Mouse (Mus musculus) embryonic fibroblast, embryonic 13.5 days (primary cell): ENCODE results near the gene Sbno2. TPM values are rescaled to one million over a fixed set of nuclear protein-coding genes. Genes with fewer than 3 reads are reported as not detected.

Source experiments
- H3K27ac ChIP-seq: 2 replicates; pipeline ENCODE4 v1.5.1; 2012; ENCODE audit warnings: low read length, control low read depth, inconsistent platforms; ENCODE audit not compliant: insufficient read depth
- H3K4me1 ChIP-seq: 2 replicates; pipeline ENCODE4 v1.6.1; 2011; ENCODE audit warnings: low read length; ENCODE audit not compliant: control insufficient read depth, insufficient read depth
- H3K4me3 ChIP-seq: 2 replicates; pipeline ENCODE4 v1.5.1; 2011; ENCODE audit warnings: mild to moderate bottlenecking, control low read depth, low read length; ENCODE audit not compliant: insufficient read depth
- CTCF ChIP-seq: IDR thresholded peaks from 2 replicates; pipeline ENCODE4 v1.5.1; 2011; ENCODE audit warnings: mild to moderate bottlenecking, control low read depth, low read length, moderate library complexity, borderline replicate concordance; ENCODE audit not compliant: insufficient read depth
- POLR2A ChIP-seq: IDR thresholded peaks from 2 replicates; pipeline ENCODE4 v1.6.1; 2011; ENCODE audit warnings: low read depth, mild to moderate bottlenecking, control low read depth, low read length, moderate library complexity
- polyA plus RNA-seq: library from polyadenylated mRNA; stranded (reverse); fragments of >200 nt; gene quantifications from 2 replicates; pipeline ENCODE4 v1.2.4, GENCODE M21; 2011; ENCODE audit warnings: low read depth; ENCODE audit not compliant: missing spikeins, insufficient read length

Gene Sbno2
- polyA plus RNA-seq, 1 experiment: 53.5 TPM

DNA sequence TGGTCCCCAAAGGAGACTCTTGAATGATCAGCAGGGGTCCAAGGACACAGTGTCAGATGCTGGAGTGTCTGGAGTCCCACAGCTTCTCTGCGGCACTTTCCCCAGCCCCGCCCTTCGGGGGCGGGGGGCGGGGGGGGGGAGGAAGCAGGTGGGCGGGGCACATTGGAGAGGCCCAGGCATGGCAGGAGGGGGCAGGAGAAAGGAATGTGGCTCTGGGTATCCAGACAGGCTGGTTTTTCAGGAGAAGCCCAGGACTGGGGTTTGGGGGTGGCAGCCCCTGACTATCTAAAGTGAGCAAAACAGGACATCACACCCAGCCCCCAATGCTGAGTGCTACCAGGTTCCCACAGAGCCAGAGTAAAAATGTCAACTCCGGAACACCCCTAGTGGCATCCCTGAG, 8.1 kb downstream of the Sbno2 start:
- H3K4me3 ChIP-seq: no peak overlapping the region

DNA sequence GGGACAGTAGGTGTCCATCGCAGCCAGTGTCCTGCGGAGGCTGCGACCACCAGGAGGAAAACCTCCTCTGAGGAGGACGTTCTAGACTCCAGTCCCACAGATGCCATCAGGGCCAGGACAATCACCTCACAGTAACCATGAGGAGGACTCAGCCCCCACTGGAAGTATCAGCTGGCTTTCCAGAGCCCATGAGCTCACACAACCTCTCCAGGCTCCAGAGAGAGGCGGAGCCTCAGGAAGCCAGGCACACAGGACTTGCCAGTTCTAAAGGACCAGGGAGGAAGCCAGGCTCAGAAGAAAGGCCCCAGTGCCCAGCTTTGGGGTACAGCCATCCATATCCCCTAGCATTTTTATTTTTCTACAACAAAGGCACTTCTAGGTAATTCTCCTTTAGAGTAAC, 9.8 kb downstream of the Sbno2 start:
- H3K27ac ChIP-seq: no peak overlapping the region
- no peak overlapping the region for H3K4me3 ChIP-seq

More for the DNA sequence above, 8.1 kb downstream of the Sbno2 start:
- Histone ChIP-seq H3K27ac (no peak overlapping the region), H3K4me1 (peaks cover 14% of the 10 kb centered on the region)
- TF ChIP-seq CTCF (no peak), POLR2A (no peak)

DNA sequence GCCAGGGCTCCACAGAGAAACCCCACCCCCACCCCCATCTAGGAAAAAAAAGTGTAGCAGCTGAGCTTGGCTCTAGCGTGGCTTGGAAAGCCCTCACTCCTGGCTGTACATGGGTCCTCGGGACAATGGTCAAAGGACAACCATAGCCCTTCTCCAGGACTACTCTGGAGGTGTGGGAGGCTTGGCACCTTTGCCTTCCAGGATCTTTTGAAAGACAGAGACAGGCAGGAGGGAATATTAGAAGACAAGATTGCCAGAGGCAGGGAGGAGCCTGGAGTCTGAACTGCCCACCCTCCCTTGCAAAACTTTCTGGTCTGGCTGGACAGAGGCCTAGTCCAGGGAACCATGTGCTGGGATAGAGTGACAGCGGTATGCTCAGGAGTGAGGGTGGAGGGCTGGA, 10.7 kb downstream of the Sbno2 start:
- H3K27ac ChIP-seq: no peak overlapping the region
- no peak for TF ChIP-seq CTCF
- no peak for TF ChIP-seq POLR2A
- H3K4me3 ChIP-seq: no peak overlapping the region
- peaks cover 14% of the 10 kb centered on the region for H3K4me1 ChIP-seq

More for the DNA sequence above, 9.8 kb downstream of the Sbno2 start:
- peaks cover 14% of the 10 kb centered on the region for H3K4me1 ChIP-seq
- TF ChIP-seq CTCF (no peak), POLR2A (no peak)

DNA sequence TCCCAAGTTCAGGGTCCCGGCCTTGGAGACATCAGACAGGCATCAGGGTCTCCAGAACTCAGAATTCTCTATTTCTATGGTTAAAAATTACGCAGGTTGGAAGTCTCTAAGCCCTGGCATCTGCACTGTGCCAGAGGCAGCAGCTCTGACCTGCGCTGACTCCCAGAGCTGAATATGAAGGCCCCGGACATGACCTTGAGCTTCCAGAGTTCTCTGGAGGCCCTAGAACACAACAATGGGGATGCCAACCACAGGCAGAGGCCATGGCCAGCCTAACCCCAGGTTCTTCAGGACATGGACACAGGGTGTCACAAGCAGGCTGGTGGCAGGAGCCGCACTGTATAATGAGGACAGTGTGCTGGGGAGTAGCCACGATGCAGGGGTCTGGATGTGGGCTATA, 11.3 kb downstream of the Sbno2 start:
- H3K4me1 ChIP-seq: peaks cover 9% of the 10 kb centered on the region
- H3K27ac ChIP-seq: no peak overlapping the region
- TF ChIP-seq CTCF (no peak), POLR2A (no peak)
- no peak overlapping the region for H3K4me3 ChIP-seq

DNA sequence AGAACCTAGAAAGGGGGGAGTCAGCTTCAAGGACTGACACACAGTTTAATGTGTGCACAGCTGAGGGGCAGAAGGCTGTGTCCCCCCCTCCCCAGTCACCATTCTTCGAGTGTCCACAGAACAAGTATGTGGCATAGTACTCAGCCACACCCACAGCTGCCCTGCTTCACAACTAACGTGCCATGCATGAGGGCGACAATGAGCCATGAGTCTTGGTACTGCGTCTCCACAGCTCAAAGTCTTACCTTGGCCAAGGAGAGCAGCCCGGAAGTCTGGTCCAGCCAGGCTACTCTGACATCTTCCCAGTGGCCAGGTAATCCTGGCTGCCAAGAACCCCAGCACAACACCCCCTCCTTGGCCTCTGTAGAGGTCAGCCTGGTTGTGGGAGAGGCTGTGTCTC, 12.7 kb downstream of the Sbno2 start:
- H3K27ac ChIP-seq: no peak overlapping the region
- TF ChIP-seq CTCF (no peak), POLR2A (no peak)
- peaks cover 5% of the 10 kb centered on the region; the same call in 1 of the 2 replicates for H3K4me1 ChIP-seq
- H3K4me3 ChIP-seq: no peak overlapping the region

DNA sequence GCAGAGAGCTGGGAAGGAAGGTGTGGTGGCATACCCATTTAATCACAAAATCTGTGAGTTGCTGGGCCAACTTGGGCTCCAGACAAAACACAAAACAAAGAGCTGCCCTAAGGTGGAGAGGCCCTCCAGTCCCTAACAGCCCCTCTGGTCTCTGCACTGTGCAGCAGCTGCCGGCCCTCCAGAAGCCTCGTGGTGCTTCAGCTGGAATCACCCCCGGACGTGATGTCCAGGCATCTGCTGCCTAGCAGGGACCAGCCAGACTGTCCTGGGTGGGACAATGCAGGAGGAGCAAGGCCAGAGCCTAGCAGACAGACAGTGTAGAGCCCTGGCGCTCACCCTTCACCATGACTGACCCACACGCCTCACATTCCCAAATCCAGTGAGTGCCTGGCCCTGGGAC, 13.8 kb downstream of the Sbno2 start:
- H3K27ac ChIP-seq: no peak overlapping the region
- TF ChIP-seq CTCF: no peak
- TF ChIP-seq POLR2A: no peak
- H3K4me3 ChIP-seq: no peak overlapping the region

DNA sequence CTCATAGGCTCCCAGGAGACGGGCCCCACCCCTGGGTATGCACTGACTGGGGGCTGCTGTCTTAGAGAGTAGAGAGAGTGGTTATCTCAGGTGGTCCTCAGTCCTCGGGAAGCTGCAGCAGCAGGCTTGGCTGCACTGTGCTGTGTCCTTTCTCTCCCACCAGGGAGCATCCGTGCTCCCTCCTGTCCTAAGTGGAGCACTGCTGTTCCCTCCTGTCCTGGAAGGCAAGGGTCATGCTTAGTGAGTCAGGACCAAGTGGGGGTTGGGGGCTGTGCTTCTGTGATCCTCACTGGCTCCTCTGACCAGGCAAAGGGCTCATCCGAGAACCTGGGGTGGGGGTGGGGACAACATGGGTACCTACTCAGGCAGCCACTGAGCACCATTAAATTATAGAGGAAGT, 16.2 kb downstream of the Sbno2 start:
- H3K27ac ChIP-seq: no peak overlapping the region
- H3K4me1 ChIP-seq: peaks cover 8% of the 10 kb centered on the region
- no peak overlapping the region for H3K4me3 ChIP-seq
- no peak for TF ChIP-seq CTCF
- TF ChIP-seq POLR2A: no peak

More for the DNA sequence above, 13.8 kb downstream of the Sbno2 start:
- peaks cover 3% of the 10 kb centered on the region; the same call in 1 of the 2 replicates for H3K4me1 ChIP-seq

DNA sequence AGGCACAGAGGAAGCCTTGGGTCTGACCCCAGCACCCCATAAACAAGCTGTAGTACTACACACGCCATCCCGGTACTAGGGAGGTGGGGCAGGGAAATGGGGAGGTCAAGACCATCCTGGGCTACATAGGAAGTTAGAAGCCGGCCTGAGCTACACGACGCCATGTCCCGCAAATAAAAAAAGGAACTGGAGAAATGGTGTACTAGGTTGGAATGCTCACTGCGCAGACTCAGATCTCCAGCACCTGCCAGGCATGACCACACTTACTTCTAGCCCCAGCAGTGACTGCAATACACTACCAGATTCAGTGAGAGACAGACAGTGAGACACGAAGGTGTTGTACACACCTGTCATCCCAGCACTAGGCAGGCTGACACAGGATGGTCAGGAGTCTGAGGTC, 17.9 kb downstream of the Sbno2 start:
- no peak overlapping the region for H3K4me3 ChIP-seq
- H3K27ac ChIP-seq: no peak overlapping the region
- TF ChIP-seq POLR2A (no peak), CTCF (no peak)
- peaks cover 9% of the 10 kb centered on the region for H3K4me1 ChIP-seq

DNA sequence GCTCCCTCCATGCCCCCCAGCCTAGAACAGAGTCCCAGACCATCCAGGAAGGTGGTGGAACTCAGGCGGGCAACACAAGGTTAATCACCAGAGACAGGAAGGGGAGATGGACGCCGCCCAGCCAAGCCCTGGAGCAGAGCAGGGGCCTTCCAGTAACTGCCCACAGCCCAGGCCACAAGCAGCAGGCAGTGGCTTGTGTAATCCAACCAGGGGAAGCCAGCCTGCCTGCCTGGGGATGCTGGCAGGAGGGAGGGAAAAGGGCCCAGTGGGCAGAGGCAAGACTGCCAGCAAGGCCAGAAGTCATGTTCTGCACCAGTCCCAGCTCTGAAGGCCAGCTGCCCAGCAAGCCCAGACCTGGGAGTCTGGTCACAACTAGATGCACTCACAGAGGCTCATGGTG, 18.5 kb downstream of the Sbno2 start:
- no peak overlapping the region for H3K27ac ChIP-seq
- no peak for TF ChIP-seq CTCF
- no peak for TF ChIP-seq POLR2A
- no peak overlapping the region for H3K4me3 ChIP-seq
- H3K4me1 ChIP-seq: peaks cover 9% of the 10 kb centered on the region

DNA sequence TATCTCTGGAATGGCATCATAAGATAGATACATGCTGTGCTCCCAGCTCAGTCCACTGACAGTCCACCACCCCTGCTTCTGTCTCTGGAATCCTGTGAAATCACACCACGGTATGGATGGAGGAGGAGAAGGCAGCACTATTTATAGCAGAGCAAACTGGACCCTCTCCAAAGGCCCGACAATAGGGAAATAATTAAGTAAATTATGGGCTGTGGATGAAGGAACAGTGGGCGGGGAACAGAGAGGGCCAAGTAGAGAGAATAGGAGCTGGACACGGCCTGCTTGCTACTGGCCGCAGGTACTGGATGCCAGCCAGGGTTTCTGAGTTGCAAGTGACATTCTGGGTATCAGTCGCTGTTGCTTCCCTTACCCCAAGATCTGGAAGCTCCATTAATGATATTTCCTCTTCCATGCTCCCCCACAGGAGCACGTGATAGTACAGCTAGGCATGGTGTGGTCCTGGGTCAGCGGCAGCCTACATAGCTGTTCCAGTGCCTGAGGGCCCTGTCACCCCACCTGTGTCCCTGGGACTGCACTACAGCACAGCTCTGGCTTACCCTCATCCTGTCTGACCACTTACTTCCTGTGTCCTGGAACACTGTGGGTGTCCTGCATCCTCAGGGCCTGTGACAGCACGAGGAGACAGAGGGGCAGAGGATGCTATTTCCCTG, 20.4 kb downstream of the Sbno2 start:
- Histone ChIP-seq H3K27ac (peak overlapping the region; percentile 81), H3K4me3 (no peak overlapping the region), H3K4me1 (peaks cover 13% of the 10 kb centered on the region)
- no peak for TF ChIP-seq CTCF
- 0 out of 2 replicates have a peak, but pooled peaks have one; percentile 16 for TF ChIP-seq POLR2A

DNA sequence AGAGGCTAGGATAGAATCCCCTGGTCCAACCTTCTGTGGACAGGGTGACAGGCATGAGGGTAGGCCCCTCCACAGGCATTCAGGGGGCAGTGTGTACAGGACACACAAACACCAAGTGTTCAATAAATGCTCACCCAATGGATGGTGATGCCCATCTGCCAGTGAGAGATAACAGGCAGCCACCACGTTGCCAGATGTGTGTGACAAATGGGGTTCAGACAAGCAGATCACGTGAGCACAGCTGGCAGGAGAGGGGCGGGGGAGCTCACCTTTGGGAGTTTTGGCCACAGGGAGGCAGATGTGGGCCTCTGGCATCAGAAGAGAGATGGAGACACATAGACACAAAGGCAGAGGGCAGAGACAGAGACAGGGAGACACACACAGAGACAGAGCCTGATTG, 24.3 kb downstream of the Sbno2 start:
- no peak for TF ChIP-seq POLR2A
- TF ChIP-seq CTCF: no peak
- Histone ChIP-seq H3K4me3 (no peak overlapping the region), H3K4me1 (peaks cover 16% of the 10 kb centered on the region), H3K27ac (no peak overlapping the region)
